Mouse (Mus musculus): ENCODE results near the gene Ppp2r5e. TPM values are rescaled to one million over a fixed set of nuclear protein-coding genes. Genes with fewer than 3 reads are reported as not detected.

Ppp2r5e gene
- polyA plus RNA-seq, 1 experiment from 2014 or later, result 21.3 TPM

DNA sequence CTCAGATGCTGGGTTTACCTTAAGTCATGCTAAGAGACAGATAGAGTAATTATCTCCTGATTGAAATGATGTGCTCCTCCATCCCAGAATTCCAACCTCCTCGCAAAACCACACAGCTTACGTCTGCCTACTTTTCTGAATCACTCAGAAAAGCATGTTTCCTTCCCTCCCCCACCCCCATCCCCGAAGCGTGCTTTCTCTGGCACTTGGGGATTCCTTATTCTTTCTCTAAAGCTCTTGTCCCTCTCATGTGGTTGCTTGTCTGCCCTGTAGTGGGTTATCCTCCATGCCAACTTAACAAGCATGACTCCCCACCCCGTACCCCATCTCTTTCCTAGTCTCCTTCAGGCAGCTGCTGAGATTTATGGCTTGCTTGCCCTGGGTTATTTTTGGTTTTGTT, 49.8 kb downstream of the Ppp2r5e start:
- no peak overlapping the region for H3K27ac ChIP-seq
- H3K36me3 ChIP-seq, result 0 out of 2 replicates have a peak, but pooled peaks cover 2% of the 10 kb centered on the region
- no peaks in the 10 kb centered on the region for H3K4me1 ChIP-seq
- no peak for ATAC-seq (ENCODE audit: low FRiP score, low read depth)
- no peak overlapping the region for H3K4me3 ChIP-seq
- H3K9me3 ChIP-seq, result no peaks in the 10 kb centered on the region
- H3K27me3 ChIP-seq (replicated peaks), result no peaks in the 10 kb centered on the region
- no peak overlapping the region for H3K4me2 ChIP-seq (replicated peaks)
- no peak overlapping the region for H3K9ac ChIP-seq
- 84% methylated on average over 5 of the region's 5 CpGs for WGBS

GRCm38 (mm10) chr12:75545431-75545925, 50.6 kb downstream of the Ppp2r5e start:
- Histone ChIP-seq H3K36me3 (no peaks in the 10 kb centered on the region), H3K4me3 (no peak overlapping the region), H3K27me3 (replicated peaks) (no peaks in the 10 kb centered on the region), H3K9ac (no peak overlapping the region), H3K9me3 (no peaks in the 10 kb centered on the region), H3K4me2 (replicated peaks) (no peak overlapping the region), H3K27ac (no peak overlapping the region), H3K4me1 (no peaks in the 10 kb centered on the region)
- no peak for ATAC-seq (ENCODE audit: low FRiP score, low read depth)
- 94% methylated on average over 4 of the region's 4 CpGs for WGBS

- no peak overlapping the region for H3K4me3 ChIP-seq
- no peak overlapping the region for H3K9ac ChIP-seq
- H3K4me2 ChIP-seq (replicated peaks), result no peak overlapping the region
- no peaks in the 10 kb centered on the region for H3K4me1 ChIP-seq
- 74% methylated on average over 2 of the region's 2 CpGs for WGBS
- H3K9me3 ChIP-seq, result no peaks in the 10 kb centered on the region
- no peak for ATAC-seq (ENCODE audit: low FRiP score, low read depth)
- no peaks in the 10 kb centered on the region for H3K27me3 ChIP-seq (replicated peaks)
- H3K27ac ChIP-seq, result no peak overlapping the region
- no peaks in the 10 kb centered on the region for H3K36me3 ChIP-seq
Observed at GRCm38 (mm10) chr12:75544666-75545065, 51.4 kb downstream of the Ppp2r5e start.

DNA sequence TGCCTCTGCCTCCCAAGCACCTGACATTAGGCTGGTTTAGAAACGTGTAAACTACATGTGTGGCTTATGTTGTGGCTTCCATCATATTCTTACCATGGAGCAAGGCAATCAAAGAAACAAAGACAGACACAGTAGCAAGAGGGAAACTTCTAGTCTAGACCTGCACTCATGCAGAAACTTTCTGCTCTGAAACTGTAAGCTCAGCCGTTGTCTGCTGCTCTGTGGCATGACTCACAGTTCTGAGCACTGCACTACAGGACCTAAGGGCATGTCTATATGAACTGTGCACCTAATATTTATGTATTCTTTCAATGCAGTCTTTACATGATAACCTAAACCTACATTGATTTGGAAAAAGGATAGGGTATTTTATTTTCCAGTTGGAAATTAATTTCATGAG, 51.8 kb downstream of the Ppp2r5e start:
- WGBS, result 88% methylated on average over 2 of the region's 2 CpGs
- H3K4me2 ChIP-seq (replicated peaks), result no peak overlapping the region
- no peaks in the 10 kb centered on the region for H3K36me3 ChIP-seq
- H3K4me3 ChIP-seq, result no peak overlapping the region
- no peak overlapping the region for H3K9ac ChIP-seq
- no peak overlapping the region for H3K27ac ChIP-seq
- H3K9me3 ChIP-seq, result no peaks in the 10 kb centered on the region
- no peak for ATAC-seq (ENCODE audit: low FRiP score, low read depth)
- H3K27me3 ChIP-seq (replicated peaks), result no peaks in the 10 kb centered on the region
- no peaks in the 10 kb centered on the region for H3K4me1 ChIP-seq

GRCm38 (mm10) chr12:75543346-75543745, 52.7 kb downstream of the Ppp2r5e start:
- Histone ChIP-seq H3K4me2 (replicated peaks) (no peak overlapping the region), H3K27ac (no peak overlapping the region), H3K4me3 (no peak overlapping the region), H3K27me3 (replicated peaks) (no peaks in the 10 kb centered on the region), H3K9me3 (no peaks in the 10 kb centered on the region), H3K9ac (no peak overlapping the region), H3K36me3 (no peaks in the 10 kb centered on the region), H3K4me1 (no peaks in the 10 kb centered on the region)
- ATAC-seq (ENCODE audit: low FRiP score, low read depth), result no peak
- WGBS, result 67% methylated on average over 3 of the region's 3 CpGs

DNA sequence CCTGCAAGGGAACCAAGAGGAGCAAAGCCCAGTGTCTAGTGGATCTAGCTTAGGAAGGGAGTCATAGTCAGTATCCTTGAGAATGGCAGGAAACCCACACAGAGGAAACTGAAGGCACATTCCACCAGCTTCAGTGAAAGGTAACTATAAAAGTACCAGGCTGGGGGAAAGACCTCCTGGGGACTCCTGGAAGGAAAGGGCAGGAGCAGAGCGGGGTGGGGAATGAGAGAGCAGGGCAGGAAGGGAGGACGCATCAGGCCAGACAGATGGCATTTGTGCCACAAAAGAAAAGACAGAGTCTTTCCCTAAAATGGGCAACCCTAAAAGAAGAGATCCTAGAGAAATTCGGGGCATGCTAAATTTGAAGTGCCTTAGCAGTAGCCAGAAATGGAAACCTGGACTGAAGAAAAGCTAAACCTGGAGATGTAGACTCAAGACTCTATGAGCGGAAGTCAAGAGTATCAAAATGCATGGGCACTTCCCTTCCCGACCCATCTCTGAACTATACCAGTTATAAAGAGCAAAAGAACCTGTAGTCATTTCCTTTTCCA, 55.3 kb downstream of the Ppp2r5e start:
- H3K9ac ChIP-seq, result no peak overlapping the region
- no peak for ATAC-seq (ENCODE audit: low FRiP score, low read depth)
- 87% methylated on average over 5 of the region's 5 CpGs for WGBS
- H3K4me2 ChIP-seq (replicated peaks), result no peak overlapping the region
- H3K27me3 ChIP-seq (replicated peaks), result no peaks in the 10 kb centered on the region
- no peak overlapping the region for H3K4me3 ChIP-seq
- H3K9me3 ChIP-seq, result no peaks in the 10 kb centered on the region
- H3K27ac ChIP-seq, result no peak overlapping the region
- no peaks in the 10 kb centered on the region for H3K36me3 ChIP-seq
- peaks cover 7% of the 10 kb centered on the region; the same call in 1 of the 2 replicates for H3K4me1 ChIP-seq

- H3K4me1 ChIP-seq, result peaks cover 7% of the 10 kb centered on the region; the same call in 1 of the 2 replicates
- 84% methylated on average over 3 of the region's 3 CpGs for WGBS
- H3K4me3 ChIP-seq, result no peak overlapping the region
- no peak for ATAC-seq (ENCODE audit: low FRiP score, low read depth)
- no peak overlapping the region for H3K9ac ChIP-seq
- H3K27me3 ChIP-seq (replicated peaks), result no peaks in the 10 kb centered on the region
- H3K27ac ChIP-seq, result no peak overlapping the region
- no peaks in the 10 kb centered on the region for H3K36me3 ChIP-seq
- H3K4me2 ChIP-seq (replicated peaks), result no peak overlapping the region
- no peaks in the 10 kb centered on the region for H3K9me3 ChIP-seq
Observed at GRCm38 (mm10) chr12:75539228-75539627, 56.8 kb downstream of the Ppp2r5e start.

GRCm38 (mm10) chr12:75537673-75538423, 58.2 kb downstream of the Ppp2r5e start:
- Histone ChIP-seq H3K4me3 (no peak overlapping the region), H3K9ac (no peak overlapping the region), H3K9me3 (no peaks in the 10 kb centered on the region), H3K4me2 (replicated peaks) (no peak overlapping the region), H3K27me3 (replicated peaks) (no peaks in the 10 kb centered on the region), H3K27ac (no peak overlapping the region), H3K4me1 (peaks cover 7% of the 10 kb centered on the region; the same call in 1 of the 2 replicates), H3K36me3 (no peaks in the 10 kb centered on the region)
- no peak for ATAC-seq (ENCODE audit: low FRiP score, low read depth)
- 78% methylated on average over 6 of the region's 6 CpGs for WGBS

GRCm38 (mm10) chr12:75537019-75537672, 58.9 kb downstream of the Ppp2r5e start:
- Histone ChIP-seq H3K27ac (no peak overlapping the region), H3K9me3 (no peaks in the 10 kb centered on the region), H3K4me1 (peaks cover 7% of the 10 kb centered on the region; the same call in 1 of the 2 replicates), H3K36me3 (no peaks in the 10 kb centered on the region), H3K4me3 (no peak overlapping the region), H3K9ac (no peak overlapping the region), H3K4me2 (replicated peaks) (no peak overlapping the region), H3K27me3 (replicated peaks) (no peaks in the 10 kb centered on the region)
- WGBS, result 51% methylated on average over 7 of the region's 7 CpGs
- ATAC-seq (ENCODE audit: low FRiP score, low read depth), result no peak

- no peaks in the 10 kb centered on the region for H3K36me3 ChIP-seq
- H3K4me1 ChIP-seq, result peaks cover 7% of the 10 kb centered on the region; the same call in 1 of the 2 replicates
- H3K4me3 ChIP-seq, result no peak overlapping the region
- no peak overlapping the region for H3K9ac ChIP-seq
- no peaks in the 10 kb centered on the region for H3K27me3 ChIP-seq (replicated peaks)
- WGBS, result 83% methylated on average over 7 of the region's 7 CpGs
- H3K4me2 ChIP-seq (replicated peaks), result no peak overlapping the region
- no peak overlapping the region for H3K27ac ChIP-seq
- ATAC-seq (ENCODE audit: low FRiP score, low read depth), result no peak
- H3K9me3 ChIP-seq, result no peaks in the 10 kb centered on the region
Observed at GRCm38 (mm10) chr12:75536566-75536965, 59.5 kb downstream of the Ppp2r5e start.

- ATAC-seq (ENCODE audit: low FRiP score, low read depth), result no peak
- H3K4me1 ChIP-seq, result peaks cover 7% of the 10 kb centered on the region; the same call in 1 of the 2 replicates
- no peaks in the 10 kb centered on the region for H3K36me3 ChIP-seq
- no peak overlapping the region for H3K4me3 ChIP-seq
- no peaks in the 10 kb centered on the region for H3K9me3 ChIP-seq
- no peak overlapping the region for H3K27ac ChIP-seq
- no peaks in the 10 kb centered on the region for H3K27me3 ChIP-seq (replicated peaks)
- no peak overlapping the region for H3K4me2 ChIP-seq (replicated peaks)
- no peak overlapping the region for H3K9ac ChIP-seq
Observed at GRCm38 (mm10) chr12:75533145-75533544, 62.9 kb downstream of the Ppp2r5e start.

- Histone ChIP-seq H3K27ac (no peak overlapping the region), H3K9me3 (no peaks in the 10 kb centered on the region), H3K9ac (no peak overlapping the region), H3K27me3 (replicated peaks) (no peaks in the 10 kb centered on the region), H3K4me2 (replicated peaks) (no peak overlapping the region), H3K36me3 (no peaks in the 10 kb centered on the region), H3K4me3 (no peak overlapping the region), H3K4me1 (no peaks in the 10 kb centered on the region)
- 77% methylated on average over 2 of the region's 2 CpGs for WGBS
- ATAC-seq (ENCODE audit: low FRiP score, low read depth), result no peak
Observed at GRCm38 (mm10) chr12:75531895-75532294, 64.2 kb downstream of the Ppp2r5e start.
